Mouse (Mus musculus): Measurements from ENCODE around the gene Adam30. TPM values are rescaled to one million over a fixed set of nuclear protein-coding genes. Genes with fewer than 3 reads are reported as not detected.

Adam30 gene
- total and polyA plus RNA-seq, 3 experiments: 0.04 TPM; not detected in 2

DNA sequence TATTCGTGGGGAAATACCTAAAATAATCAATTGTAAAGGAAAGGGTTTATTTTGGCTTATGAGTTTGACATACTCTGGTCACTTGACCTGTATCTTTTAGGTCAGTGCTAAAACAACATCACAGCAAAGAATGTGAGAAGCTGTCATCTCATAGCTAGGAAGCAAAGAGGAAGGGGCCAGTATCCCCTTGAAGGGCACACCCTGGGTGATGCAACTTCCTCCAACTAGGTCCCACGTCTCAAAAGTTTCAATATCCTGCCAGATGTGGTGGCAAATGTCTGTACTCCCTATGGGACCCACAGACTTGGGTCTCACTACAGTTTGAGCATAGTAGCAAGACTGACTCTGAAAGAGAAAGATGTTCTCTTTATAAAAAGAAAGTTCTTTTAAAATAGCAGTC lies 2.8 kb upstream of the Adam30 start:
- no peak for DNase-seq
- TF ChIP-seq EP300 (IDR thresholded peaks at IDR 0.05; ENCODE audit: insufficient read depth, low read depth, low read length) (no peak), CTCF (IDR thresholded peaks at IDR 0.05) (no peak), POLR2A (IDR thresholded peaks at IDR 0.05; ENCODE audit: insufficient read depth, low read depth, low read length) (no peak)
- no peak overlapping the region for H3K4me3 ChIP-seq
- H3K36me3 ChIP-seq (ENCODE audit: control insufficient read depth, insufficient read depth, low read length): no peaks in the 10 kb centered on the region
- WGBS: 15% methylated on average over 2 of the region's 2 CpGs
- H3K4me1 ChIP-seq (ENCODE audit: control insufficient read depth, insufficient read depth, low read length): peaks cover 4% of the 10 kb centered on the region; the same call in 1 of the 2 replicates
- H3K27ac ChIP-seq: no peak overlapping the region
- intact Hi-C loops (cut with DNase I): no loop called here
- H3K27me3 ChIP-seq (ENCODE audit: control insufficient read depth, insufficient read depth, low read length): no peaks in the 10 kb centered on the region
- H3K79me2 ChIP-seq (replicated peaks; ENCODE audit: control insufficient read depth, insufficient read depth, low read length): no peaks in the 10 kb centered on the region
- no peak overlapping the region for H3K9ac ChIP-seq (ENCODE audit: low read depth, low read length)

DNA sequence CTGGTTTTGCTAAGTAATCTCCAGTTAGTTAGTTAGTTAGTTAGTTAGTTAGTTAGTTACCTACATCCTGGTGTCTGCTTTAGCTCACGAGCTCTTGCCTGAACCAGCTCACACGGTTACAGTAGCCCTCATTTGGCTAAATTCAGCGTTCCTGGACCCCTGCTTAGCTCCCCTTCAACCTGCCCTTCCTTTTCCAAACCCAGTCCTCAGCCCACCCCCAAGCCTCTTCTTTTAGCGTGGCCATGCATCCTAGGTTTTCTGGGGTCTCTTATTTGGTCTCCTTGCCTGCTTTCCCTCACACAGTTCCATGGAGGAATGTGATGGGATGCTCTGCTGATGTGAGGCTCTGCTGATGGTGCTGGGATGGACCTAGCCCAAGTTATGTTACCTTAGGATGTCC lies 1.8 kb upstream of the Adam30 start:
- Histone ChIP-seq H3K27me3 (ENCODE audit: control insufficient read depth, insufficient read depth, low read length) (no peaks in the 10 kb centered on the region), H3K27ac (no peak overlapping the region), H3K36me3 (ENCODE audit: control insufficient read depth, insufficient read depth, low read length) (no peaks in the 10 kb centered on the region), H3K9ac (ENCODE audit: low read depth, low read length) (no peak overlapping the region), H3K79me2 (replicated peaks; ENCODE audit: control insufficient read depth, insufficient read depth, low read length) (no peaks in the 10 kb centered on the region), H3K4me3 (no peak overlapping the region), H3K4me1 (ENCODE audit: control insufficient read depth, insufficient read depth, low read length) (peaks cover 4% of the 10 kb centered on the region; the same call in 1 of the 2 replicates)
- WGBS: 73% methylated on average over 4 of the region's 4 CpGs
- no peak for DNase-seq
- TF ChIP-seq CTCF (IDR thresholded peaks at IDR 0.05): no peak
- intact Hi-C loops (cut with DNase I): no loop called here

DNA sequence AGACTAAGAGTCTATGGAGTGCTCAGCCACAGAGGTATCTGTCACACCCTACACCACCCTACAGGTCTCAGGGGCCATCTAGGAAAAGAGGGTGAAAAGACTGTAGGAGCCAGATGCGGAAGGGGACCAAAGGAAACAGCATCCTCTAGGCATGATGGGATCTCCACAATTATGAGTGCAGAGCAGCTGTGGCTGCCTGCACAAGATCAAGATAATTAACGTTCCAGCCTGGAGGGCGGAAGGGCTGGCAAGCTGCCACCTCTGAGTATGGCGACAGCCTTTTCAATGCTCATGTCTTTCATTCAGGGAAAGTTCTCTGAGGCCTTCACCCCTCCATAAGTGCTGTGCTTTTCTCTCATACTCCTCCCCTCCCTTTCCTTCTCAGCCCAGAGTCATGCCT lies 1.1 kb upstream of the Adam30 start:
- Histone ChIP-seq H3K36me3 (ENCODE audit: control insufficient read depth, insufficient read depth, low read length) (no peaks in the 10 kb centered on the region), H3K79me2 (replicated peaks; ENCODE audit: control insufficient read depth, insufficient read depth, low read length) (no peaks in the 10 kb centered on the region), H3K4me3 (no peak overlapping the region), H3K4me1 (ENCODE audit: control insufficient read depth, insufficient read depth, low read length) (peaks cover 4% of the 10 kb centered on the region; the same call in 1 of the 2 replicates), H3K27me3 (ENCODE audit: control insufficient read depth, insufficient read depth, low read length) (no peaks in the 10 kb centered on the region), H3K27ac (no peak overlapping the region), H3K9ac (ENCODE audit: low read depth, low read length) (no peak overlapping the region)
- intact Hi-C loops (cut with DNase I): no loop called here
- no peak for DNase-seq
- TF ChIP-seq CTCF (IDR thresholded peaks at IDR 0.05) (no peak), POLR2A (IDR thresholded peaks at IDR 0.05; ENCODE audit: insufficient read depth, low read depth, low read length) (no peak), EP300 (IDR thresholded peaks at IDR 0.05; ENCODE audit: insufficient read depth, low read depth, low read length) (no peak)
- WGBS: 27% methylated on average over 4 of the region's 4 CpGs

DNA sequence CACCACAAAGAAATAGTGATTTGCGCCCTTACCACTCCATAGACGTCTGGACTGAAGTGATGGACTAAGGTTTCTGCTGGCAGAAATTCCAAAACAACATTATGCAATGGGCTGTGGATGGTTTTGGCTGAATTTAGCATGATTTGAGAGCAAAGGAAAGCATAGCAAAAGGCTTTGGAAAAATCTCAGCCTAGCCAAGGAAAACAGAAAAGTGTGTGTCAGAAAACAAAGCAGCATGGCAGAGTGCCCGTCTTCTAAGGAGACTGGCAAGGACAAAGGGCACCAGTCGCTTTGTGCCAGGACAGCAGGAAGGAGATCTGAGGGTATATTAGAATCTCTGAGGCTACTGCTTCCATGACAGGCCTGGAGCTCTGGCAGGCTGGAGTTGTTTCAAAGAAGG lies 17.9 kb downstream of the Adam30 start:
- Histone ChIP-seq H3K79me2 (replicated peaks; ENCODE audit: control insufficient read depth, insufficient read depth, low read length) (no peaks in the 10 kb centered on the region), H3K4me3 (no peak overlapping the region), H3K36me3 (ENCODE audit: control insufficient read depth, insufficient read depth, low read length) (no peaks in the 10 kb centered on the region), H3K27me3 (ENCODE audit: control insufficient read depth, insufficient read depth, low read length) (no peaks in the 10 kb centered on the region), H3K4me1 (ENCODE audit: control insufficient read depth, insufficient read depth, low read length) (peaks cover 1% of the 10 kb centered on the region; the same call in 1 of the 2 replicates), H3K9ac (ENCODE audit: low read depth, low read length) (no peak overlapping the region), H3K27ac (no peak overlapping the region; the same call in 1 of the 2 replicates)
- DNase-seq: peak in 1 of 2 experiments; percentile 43
- intact Hi-C loops (cut with DNase I): loop anchor here (5.0 kb wide), 1 partner anchor 49 kb away; no protein-coding TSS in a partner anchor
- WGBS: 36% methylated on average over 4 of the region's 4 CpGs
- no peak for TF ChIP-seq CTCF (IDR thresholded peaks at IDR 0.05)

DNA sequence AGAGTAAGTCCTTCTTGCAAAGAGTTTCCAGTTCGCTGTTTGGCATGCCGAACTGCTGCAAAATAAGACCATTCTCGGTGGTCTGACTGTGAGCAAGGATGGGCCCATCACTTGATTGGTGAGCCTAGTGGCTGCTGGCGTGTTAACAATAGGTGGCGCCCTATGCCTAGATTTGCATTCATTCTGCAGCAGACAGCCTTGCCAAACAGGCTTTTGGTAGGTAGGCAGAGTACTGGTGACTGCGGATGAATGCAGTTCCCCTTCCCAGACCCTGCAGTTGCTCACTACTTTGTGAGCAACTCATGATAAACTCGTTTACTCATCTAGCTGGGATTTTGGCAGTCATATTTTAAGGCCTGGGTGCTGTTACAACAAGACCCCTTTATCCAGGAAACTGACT lies 20.4 kb downstream of the Adam30 start:
- Histone ChIP-seq H3K79me2 (replicated peaks; ENCODE audit: control insufficient read depth, insufficient read depth, low read length) (no peaks in the 10 kb centered on the region), H3K4me3 (no peak overlapping the region), H3K4me1 (ENCODE audit: control insufficient read depth, insufficient read depth, low read length) (peaks cover 1% of the 10 kb centered on the region; the same call in 1 of the 2 replicates), H3K9ac (ENCODE audit: low read depth, low read length) (no peak overlapping the region), H3K36me3 (ENCODE audit: control insufficient read depth, insufficient read depth, low read length) (no peaks in the 10 kb centered on the region), H3K27ac (no peak overlapping the region), H3K27me3 (ENCODE audit: control insufficient read depth, insufficient read depth, low read length) (no peaks in the 10 kb centered on the region)
- intact Hi-C loops (cut with DNase I): loop anchor here (5.0 kb wide), 1 partner anchor 131 kb away; no protein-coding TSS in a partner anchor
- DNase-seq: peak in 1 of 2 experiments; percentile 31
- TF ChIP-seq EP300 (IDR thresholded peaks at IDR 0.05; ENCODE audit: insufficient read depth, low read depth, low read length): no peak
- TF ChIP-seq CTCF (IDR thresholded peaks at IDR 0.05): peak; percentile 52
- no peak for TF ChIP-seq POLR2A (IDR thresholded peaks at IDR 0.05; ENCODE audit: insufficient read depth, low read depth, low read length)
- WGBS: 34% methylated on average over 7 of the region's 7 CpGs

DNA sequence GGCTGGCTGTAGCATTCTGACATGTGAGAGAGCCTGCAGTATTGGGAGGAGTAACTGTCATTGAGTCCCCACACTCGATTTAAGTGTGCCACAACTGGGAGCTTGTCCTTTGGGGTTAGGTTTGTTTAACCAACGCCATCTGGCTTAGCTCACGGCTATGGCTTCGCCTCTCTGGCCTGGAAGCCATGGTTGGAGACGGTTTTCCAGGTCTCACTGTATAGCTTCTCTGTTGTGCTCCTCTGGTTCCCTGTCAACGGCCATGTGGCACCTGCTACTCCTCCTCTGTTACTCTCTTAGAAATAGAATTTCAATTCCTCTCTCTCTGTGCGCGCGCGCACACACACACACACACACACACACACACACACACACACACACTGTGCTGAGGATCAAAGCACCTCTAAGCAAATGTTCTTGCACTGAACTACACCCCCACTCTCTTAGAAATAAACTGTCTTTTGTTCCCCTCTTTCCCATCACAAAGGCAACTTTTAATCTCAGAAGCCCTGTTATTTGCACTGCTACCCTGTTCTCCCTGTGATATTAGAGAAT lies 24.8 kb downstream of the Adam30 start:
- no peaks in the 10 kb centered on the region for H3K4me1 ChIP-seq (ENCODE audit: control insufficient read depth, insufficient read depth, low read length)
- no peaks in the 10 kb centered on the region for H3K36me3 ChIP-seq (ENCODE audit: control insufficient read depth, insufficient read depth, low read length)
- H3K4me3 ChIP-seq: no peak overlapping the region
- 74% methylated on average over 10 of the region's 10 CpGs for WGBS
- H3K9ac ChIP-seq (ENCODE audit: low read depth, low read length): no peak overlapping the region
- H3K27me3 ChIP-seq (ENCODE audit: control insufficient read depth, insufficient read depth, low read length): no peaks in the 10 kb centered on the region
- TF ChIP-seq EP300 (IDR thresholded peaks at IDR 0.05; ENCODE audit: insufficient read depth, low read depth, low read length): no peak
- no peaks in the 10 kb centered on the region for H3K79me2 ChIP-seq (replicated peaks; ENCODE audit: control insufficient read depth, insufficient read depth, low read length)
- no peak for DNase-seq
- H3K27ac ChIP-seq: no peak overlapping the region
- intact Hi-C loops (cut with DNase I): no loop called here
